Mouse (Mus musculus): ENCODE results near the gene Wdr20. TPM values are rescaled to one million over a fixed set of nuclear protein-coding genes. Genes with fewer than 3 reads are reported as not detected.

Wdr20 gene
- total RNA-seq (2023): 58.7 to 87.2 TPM (median 63.5 TPM) in 4 replicates

DNA sequence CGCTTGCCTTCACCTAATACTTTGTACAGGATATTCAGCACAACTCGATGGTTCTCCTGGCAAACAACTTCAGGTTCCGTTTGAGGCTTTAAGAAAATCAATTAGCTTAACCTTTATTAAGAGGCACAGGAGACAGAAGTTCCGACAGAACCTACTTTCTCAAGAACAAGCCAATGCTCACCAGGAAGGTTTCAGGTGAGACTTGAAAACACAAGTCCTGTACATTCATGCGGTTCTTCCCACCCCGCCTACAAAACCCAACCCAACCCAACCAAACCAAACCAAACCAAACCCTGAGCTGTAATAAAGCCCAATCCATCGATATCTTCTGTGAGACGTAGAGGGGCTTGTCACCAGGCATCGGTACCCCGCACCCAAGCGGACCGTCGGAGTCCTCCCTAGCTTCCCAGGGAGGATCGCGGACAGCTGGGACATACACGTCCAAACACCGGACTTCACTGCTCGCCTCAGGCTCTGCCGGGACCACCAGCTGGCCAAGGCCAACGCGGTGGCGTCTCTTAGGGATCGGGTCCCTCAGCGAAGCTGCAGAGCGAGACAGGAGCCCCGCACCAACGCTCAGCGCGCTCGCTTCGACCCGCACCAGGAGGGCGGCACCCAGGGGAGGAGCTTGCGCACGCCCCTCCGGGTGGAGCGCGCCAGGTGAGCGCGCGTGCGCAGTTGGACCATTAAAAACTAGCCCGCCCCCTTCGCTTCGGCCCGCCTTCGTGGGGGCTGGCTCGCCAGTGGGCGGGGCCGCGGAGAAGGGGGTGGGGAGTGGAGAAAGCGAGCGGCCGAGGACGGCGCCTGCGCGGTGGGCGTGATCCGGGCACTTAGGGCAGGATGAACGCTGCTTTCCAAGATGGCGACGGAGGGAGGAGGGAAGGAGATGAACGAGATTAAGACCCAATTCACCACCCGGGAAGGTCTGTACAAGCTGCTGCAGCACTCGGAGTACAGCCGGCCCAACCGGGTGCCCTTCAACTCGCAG is at the start of gene Wdr20:
Wdr20 (plus strand) TSS at position 775 of the 988 bp plus-strand sequence.

GRCm38 (mm10) chr12:110702556-110702955 is 35.2 kb upstream of the Wdr20 start, which contains the start of gene Hsp90aa1:
Gene Hsp90aa1, minus strand, starts transcription at chr12:110702728.

GRCm38 (mm10) chr12:110840348-110841198 is 102.8 kb downstream of the Wdr20 start, which contains the start of gene Mok:
Gene Mok, minus strand, starts transcription at chr12:110840939.

GRCm38 (mm10) chr12:110850010-110850928 is 112.5 kb downstream of the Wdr20 start, which contains the start of gene Zfp839:
Gene Zfp839, plus strand, starts transcription at chr12:110850253.

Other genes with a start within 250 kb of the Wdr20 start
- gene Dync1h1, start 136.5 kb upstream of the Wdr20 start, total RNA-seq (2023): 129 to 158 TPM (median 145 TPM) in 4 replicates
- 0.60 to 0.63 TPM in 2 of 4 replicates, not detected in the others for gene 1700001K19Rik, start 55.3 kb upstream of the Wdr20 start, total RNA-seq (2023)
- 577 to 701 TPM (median 622 TPM) in 4 replicates for gene Hsp90aa1, start 35.2 kb upstream of the Wdr20 start, total RNA-seq (2023)
- gene Mok, start 103.0 kb downstream of the Wdr20 start, total RNA-seq (2023): 0.33 to 0.58 TPM (median 0.56 TPM) in 3 of 4 replicates, not detected in the other
- 12.4 to 15.0 TPM (median 13.4 TPM) in 4 replicates for gene Zfp839, start 112.3 kb downstream of the Wdr20 start, total RNA-seq (2023)
- 25.4 to 29.5 TPM (median 25.7 TPM) in 4 replicates for gene Cinp, start 151.2 kb downstream of the Wdr20 start, total RNA-seq (2023)
- 3.9 to 7.0 TPM (median 6.2 TPM) in 4 replicates for gene Tecpr2, start 151.3 kb downstream of the Wdr20 start, total RNA-seq (2023)
- gene Ankrd9, start 241.1 kb downstream of the Wdr20 start, total RNA-seq (2023): 9.0 to 11.1 TPM (median 9.7 TPM) in 4 replicates